Mouse (Mus musculus): ENCODE measurements at regions not wholly inside any gene's neighbourhood (a gene's known extent, or its start where the extent isn't known, plus 50 kb on each side); places are given as distances from the start of the nearest gene placed in this dataset.

GRCm38 (mm10) chr19:60148313-60148965 lies 78.1 kb downstream of the Fam204a start:
- DNase-seq, result peak; percentile 62 to 74

GRCm38 (mm10) chr19:60146451-60147190 lies 79.9 kb downstream of the Fam204a start:
- no peak for DNase-seq

GRCm38 (mm10) chr19:60145242-60145641 lies 81.3 kb downstream of the Fam204a start:
- no peak for DNase-seq

GRCm38 (mm10) chr19:60144336-60144989 lies 82.0 kb downstream of the Fam204a start:
- peak; percentile 86 to 91 for DNase-seq

GRCm38 (mm10) chr19:60138881-60139280 lies 87.6 kb downstream of the Fam204a start:
- DNase-seq, result no peak

- DNase-seq, result no peak
These were observed 90.0 kb downstream of the Fam204a start for GRCm38 (mm10) chr19:60136491-60136890.

- no peak for DNase-seq
These were observed 91.8 kb downstream of the Fam204a start for GRCm38 (mm10) chr19:60134447-60135328.

- no peak for DNase-seq
These were observed 96.9 kb downstream of the Fam204a start for GRCm38 (mm10) chr19:60129635-60130034.

- DNase-seq, result peak in 1 of 2 experiments; percentile 9
These were observed 101.9 kb downstream of the Fam204a start for GRCm38 (mm10) chr19:60124638-60125037.

GRCm38 (mm10) chr19:60120917-60121316 lies 105.6 kb downstream of the Fam204a start:
- no peak for DNase-seq

GRCm38 (mm10) chr19:60119051-60119450 lies 107.5 kb downstream of the Fam204a start:
- DNase-seq, result peak; percentile 40 to 50

GRCm38 (mm10) chr19:60113666-60114388 lies 112.7 kb downstream of the Fam204a start:
- DNase-seq, result peak in 1 of 2 experiments; percentile 10

GRCm38 (mm10) chr19:60110278-60110677 lies 116.2 kb downstream of the Fam204a start:
- DNase-seq, result no peak

GRCm38 (mm10) chr19:60109488-60109887 lies 117.0 kb downstream of the Fam204a start:
- no peak for DNase-seq

GRCm38 (mm10) chr19:60097915-60098314 lies 128.6 kb downstream of the Fam204a start:
- DNase-seq, result no peak

GRCm38 (mm10) chr19:60074986-60075385 lies 131.5 kb upstream of the Rab11fip2 start:
- DNase-seq, result no peak

- DNase-seq, result no peak
These were observed 129.9 kb upstream of the Rab11fip2 start for GRCm38 (mm10) chr19:60073328-60073727.

GRCm38 (mm10) chr19:60066183-60066582 lies 122.7 kb upstream of the Rab11fip2 start:
- no peak for DNase-seq

- no peak for DNase-seq
These were observed 111.8 kb upstream of the Rab11fip2 start for GRCm38 (mm10) chr19:60055121-60055874.

GRCm38 (mm10) chr19:60051151-60051550 lies 107.7 kb upstream of the Rab11fip2 start:
- no peak for DNase-seq

- DNase-seq, result no peak
These were observed 97.3 kb upstream of the Rab11fip2 start for GRCm38 (mm10) chr19:60040721-60041120.
